Mouse (Mus musculus) forebrain, embryonic 12.5 days (tissue): ENCODE results near the gene Nmd3. TPM values are rescaled to one million over a fixed set of nuclear protein-coding genes. Genes with fewer than 3 reads are reported as not detected.
A peak's percentile ranks its signal among the peaks of the same experiment; 100 is the strongest.

Experiments used
- ATAC-seq: fragments of 200-750 bp; cut with Nextera tagmentation; 2 replicates; pipeline ENCODE4 v1.8.0; 2017; ENCODE audit warnings: moderate TSS enrichment; ENCODE audit not compliant: low FRiP score
- H3K27ac ChIP-seq: fragments of 300-500 bp; sonication (generic); 2 replicates; pipeline ENCODE4 v1.5.1; 2016; ENCODE audit warnings: mild to moderate bottlenecking
- H3K27me3 ChIP-seq: fragments of 300-500 bp; sonication (generic); 2 replicates; pipeline ENCODE4 v1.6.1; 2016; ENCODE audit warnings: mild to moderate bottlenecking
- H3K36me3 ChIP-seq: fragments of 300-500 bp; sonication (generic); replicated peaks from 2 replicates; pipeline ENCODE4 v1.6.1; 2016; ENCODE audit warnings: mild to moderate bottlenecking
- H3K4me1 ChIP-seq: fragments of 300-500 bp; sonication (generic); 2 replicates; pipeline ENCODE4 v1.6.1; 2016
- H3K4me2 ChIP-seq: fragments of 300-500 bp; sonication (generic); 2 replicates; pipeline ENCODE4 v1.6.1; 2016; ENCODE audit warnings: mild to moderate bottlenecking, moderate library complexity
- H3K4me3 ChIP-seq: fragments of 300-500 bp; sonication (generic); replicated peaks from 2 replicates; pipeline ENCODE4 v1.5.1; 2016; ENCODE audit warnings: mild to moderate bottlenecking
- H3K9ac ChIP-seq: fragments of 300-500 bp; sonication (generic); 2 replicates; pipeline ENCODE4 v1.6.1; 2016; ENCODE audit warnings: mild to moderate bottlenecking
- H3K9me3 ChIP-seq: fragments of 300-500 bp; sonication (generic); 2 replicates; pipeline ENCODE4 v1.6.1; 2016
- WGBS: fragments of 180-500 bp; shearing (Covaris S2); methylation state at CpG from one replicate; pipeline ENCODE4 v1.1.7; 2016; 5-methylcytosine and 5-hydroxymethylcytosine counted together
- polyA plus RNA-seq: library from polyadenylated mRNA; unstranded; fragments of >200 nt; fragmentation: Nextera tagmentation; extraction: Ambion mirVana; gene quantifications from 2 replicates; pipeline ENCODE4 v1.2.1, GENCODE M21; 2016

The Nmd3 gene
- polyA plus RNA-seq, 1 experiment from 2014 or later: 114 TPM

DNA sequence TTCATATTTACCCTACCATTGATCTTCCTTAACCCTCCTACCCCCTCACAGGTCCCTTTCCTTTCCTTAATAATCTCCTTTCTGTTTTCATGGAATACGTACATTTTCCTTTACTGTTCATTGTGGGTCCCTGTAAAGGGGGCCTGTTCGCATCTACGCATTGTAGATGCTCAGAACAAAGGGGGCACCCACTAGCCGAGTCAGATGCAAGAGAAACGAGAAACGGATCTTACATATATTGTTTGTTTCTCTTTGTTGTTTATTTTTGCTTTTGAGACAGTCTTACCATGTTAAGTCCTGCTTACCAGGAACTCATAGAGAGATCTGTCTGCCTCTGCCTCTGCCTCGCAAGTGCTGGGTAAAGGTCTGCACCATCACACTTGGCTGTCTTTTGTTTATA is 1.4 kb downstream of the Nmd3 start:
- Histone ChIP-seq H3K4me2 (peak overlapping the region; percentile 87), H3K4me3 (peak overlapping the region; percentile 95), H3K27me3 (no peaks in the 10 kb centered on the region), H3K36me3 (no peaks in the 10 kb centered on the region; the same call in 1 of the 2 replicates), H3K9me3 (no peaks in the 10 kb centered on the region), H3K4me1 (peaks cover 19% of the 10 kb centered on the region), H3K27ac (no peak overlapping the region), H3K9ac (peak overlapping the region; percentile 95)
- ATAC-seq: no peak
- 24% methylated on average over 7 of the region's 7 CpGs for WGBS

DNA sequence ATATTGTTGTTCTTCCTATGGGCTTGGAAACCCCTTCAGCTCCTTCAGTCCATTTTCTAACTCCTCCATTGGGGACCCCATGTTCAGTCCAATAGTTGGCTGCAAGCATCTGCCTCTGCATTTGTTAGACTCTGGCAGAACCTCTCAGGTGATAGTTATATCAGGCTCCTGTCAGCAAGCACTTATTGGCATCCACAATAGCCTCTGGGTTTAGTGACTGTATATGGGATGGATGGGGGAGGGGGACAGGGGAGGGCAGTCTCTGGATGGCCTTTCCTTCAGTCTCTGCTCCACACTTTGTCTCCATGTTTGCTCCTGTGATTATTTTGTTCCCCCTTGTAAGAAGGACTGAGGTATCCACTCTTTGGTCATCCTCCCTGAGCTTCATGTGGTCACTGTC is 9.1 kb downstream of the Nmd3 start:
- Histone ChIP-seq H3K9me3 (no peaks in the 10 kb centered on the region), H3K27me3 (no peaks in the 10 kb centered on the region), H3K27ac (no peak overlapping the region), H3K4me1 (no peaks in the 10 kb centered on the region), H3K4me2 (no peak overlapping the region), H3K36me3 (peaks cover 40% of the 10 kb centered on the region), H3K9ac (no peak overlapping the region), H3K4me3 (no peak overlapping the region)
- no peak for ATAC-seq

DNA sequence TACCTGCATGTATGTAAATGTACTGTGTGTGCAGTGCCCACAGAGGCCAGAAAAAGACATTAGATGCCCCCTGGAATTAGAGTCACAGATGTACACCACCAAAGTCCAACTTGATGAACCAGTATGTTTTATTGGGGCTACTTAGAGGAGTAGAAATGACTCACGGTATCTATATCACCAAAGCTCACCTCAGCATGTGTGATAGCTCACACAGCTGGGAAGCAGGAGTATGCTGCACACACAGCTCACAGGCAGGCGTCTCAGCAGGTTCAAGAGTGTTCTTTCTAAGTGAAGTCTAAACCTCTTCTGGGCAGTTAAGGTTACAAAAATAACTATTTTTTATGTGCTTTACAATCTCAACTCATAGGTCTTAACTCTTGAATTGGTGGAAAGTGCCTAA is 12.2 kb downstream of the Nmd3 start:
- H3K27me3 ChIP-seq: no peaks in the 10 kb centered on the region
- H3K9ac ChIP-seq: no peak overlapping the region
- no peak for ATAC-seq
- H3K27ac ChIP-seq: no peak overlapping the region
- 89% methylated on average over 2 of the region's 2 CpGs for WGBS
- H3K4me1 ChIP-seq: no peaks in the 10 kb centered on the region
- peaks cover 55% of the 10 kb centered on the region for H3K36me3 ChIP-seq
- no peak overlapping the region for H3K4me2 ChIP-seq
- H3K9me3 ChIP-seq: no peaks in the 10 kb centered on the region
- no peak overlapping the region for H3K4me3 ChIP-seq

DNA sequence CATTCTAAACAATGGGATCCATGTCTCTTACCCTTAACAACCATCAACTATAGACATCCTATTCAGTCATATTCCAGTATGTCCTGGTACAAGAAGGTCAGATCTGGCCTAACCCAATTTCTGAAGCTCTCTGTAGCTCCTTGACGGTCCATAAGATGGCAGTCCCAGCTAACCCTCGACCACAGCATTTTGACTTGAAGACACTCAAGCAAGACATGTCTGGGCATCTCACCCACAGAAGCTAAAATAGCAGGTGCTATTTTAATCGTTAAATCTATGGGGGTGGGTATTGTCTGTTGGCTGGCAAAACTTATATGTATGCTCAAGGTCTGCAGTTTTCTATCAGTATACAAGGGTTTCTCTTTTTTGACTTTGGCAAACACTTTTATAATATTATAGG is 33.4 kb downstream of the Nmd3 start:
- WGBS: 82% methylated on average over 3 of the region's 3 CpGs
- Histone ChIP-seq H3K4me3 (no peak overlapping the region), H3K9ac (no peak overlapping the region), H3K27me3 (no peaks in the 10 kb centered on the region), H3K4me1 (no peaks in the 10 kb centered on the region), H3K36me3 (peaks cover 41% of the 10 kb centered on the region), H3K9me3 (no peaks in the 10 kb centered on the region), H3K4me2 (no peak overlapping the region), H3K27ac (no peak overlapping the region)
- ATAC-seq: no peak

DNA sequence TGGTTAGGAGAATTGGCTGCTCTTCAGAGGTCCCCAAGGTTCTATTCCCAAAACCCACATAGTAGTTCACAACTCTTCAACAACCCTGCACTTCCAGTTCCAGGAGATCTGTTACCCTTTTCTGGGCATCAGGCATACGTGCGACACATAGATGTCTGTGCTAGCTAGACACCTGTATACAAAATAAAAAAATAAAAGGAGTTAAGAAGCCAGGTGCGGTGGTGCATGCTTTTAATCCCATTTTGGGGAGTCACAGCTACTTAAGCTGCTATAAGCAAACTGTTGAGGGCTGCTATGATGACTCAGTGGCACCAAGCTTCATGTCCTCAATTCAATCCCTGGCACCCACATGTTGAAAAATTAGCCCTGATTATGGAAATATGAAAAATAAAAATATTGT is 34.2 kb downstream of the Nmd3 start:
- no peaks in the 10 kb centered on the region for H3K9me3 ChIP-seq
- 87% methylated on average over 3 of the region's 3 CpGs for WGBS
- H3K4me1 ChIP-seq: no peaks in the 10 kb centered on the region
- no peaks in the 10 kb centered on the region for H3K27me3 ChIP-seq
- peaks cover 35% of the 10 kb centered on the region for H3K36me3 ChIP-seq
- H3K4me2 ChIP-seq: no peak overlapping the region
- no peak overlapping the region for H3K27ac ChIP-seq
- H3K9ac ChIP-seq: no peak overlapping the region
- no peak for ATAC-seq
- H3K4me3 ChIP-seq: no peak overlapping the region

DNA sequence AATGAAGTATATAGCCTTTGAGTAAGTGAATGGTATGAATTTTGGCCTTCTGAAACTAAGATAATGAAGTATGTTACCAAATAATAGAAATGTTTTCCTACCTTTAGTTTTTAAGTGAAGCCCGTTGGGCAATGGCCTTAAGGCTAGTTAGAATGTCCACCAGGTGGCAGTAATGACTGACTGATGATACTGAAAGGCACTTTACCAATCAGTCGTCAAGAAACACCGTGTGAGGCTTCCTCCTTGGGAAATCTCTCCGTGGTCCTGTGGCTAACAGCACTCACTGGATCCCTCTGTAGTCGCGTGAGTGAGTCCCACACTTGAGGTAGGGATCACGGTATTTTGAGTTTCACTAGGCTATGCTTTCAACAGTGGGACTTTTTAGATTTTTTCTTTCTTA is 34.7 kb downstream of the Nmd3 start:
- WGBS: 29% methylated on average over 7 of the region's 7 CpGs
- H3K4me2 ChIP-seq: no peak overlapping the region
- no peaks in the 10 kb centered on the region for H3K27me3 ChIP-seq
- peaks cover 31% of the 10 kb centered on the region for H3K36me3 ChIP-seq
- H3K4me1 ChIP-seq: no peaks in the 10 kb centered on the region
- H3K4me3 ChIP-seq: no peak overlapping the region
- H3K27ac ChIP-seq: no peak overlapping the region
- no peaks in the 10 kb centered on the region for H3K9me3 ChIP-seq
- no peak overlapping the region for H3K9ac ChIP-seq
- peak; percentile 64; the same call in 1 of the 2 replicates for ATAC-seq

DNA sequence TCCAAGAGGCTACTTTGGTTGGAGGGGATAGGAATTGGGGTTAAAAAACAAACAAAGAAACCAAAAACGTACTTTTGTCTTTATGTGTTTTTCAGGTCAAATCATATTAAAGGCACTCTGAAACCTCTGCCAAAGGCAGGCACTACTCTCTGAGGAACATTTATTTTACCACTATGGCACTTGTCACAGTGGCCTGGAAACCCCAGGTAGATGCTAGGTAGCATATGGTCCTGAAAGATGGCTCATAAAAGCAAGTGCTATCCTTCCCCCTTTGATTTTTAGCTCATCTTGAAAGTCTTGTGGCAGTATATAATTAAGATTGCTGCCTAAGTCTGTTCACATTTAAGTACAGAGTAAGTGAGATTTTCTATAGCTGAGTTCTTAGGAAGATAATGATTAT is 35.7 kb downstream of the Nmd3 start:
- 97% methylated on average over 1 of the region's 1 CpGs for WGBS
- no peak overlapping the region for H3K4me2 ChIP-seq
- no peak overlapping the region for H3K27ac ChIP-seq
- peaks cover 31% of the 10 kb centered on the region for H3K36me3 ChIP-seq
- H3K9ac ChIP-seq: no peak overlapping the region
- ATAC-seq: no peak
- no peaks in the 10 kb centered on the region for H3K4me1 ChIP-seq
- H3K27me3 ChIP-seq: no peaks in the 10 kb centered on the region
- no peak overlapping the region for H3K4me3 ChIP-seq
- H3K9me3 ChIP-seq: no peaks in the 10 kb centered on the region

DNA sequence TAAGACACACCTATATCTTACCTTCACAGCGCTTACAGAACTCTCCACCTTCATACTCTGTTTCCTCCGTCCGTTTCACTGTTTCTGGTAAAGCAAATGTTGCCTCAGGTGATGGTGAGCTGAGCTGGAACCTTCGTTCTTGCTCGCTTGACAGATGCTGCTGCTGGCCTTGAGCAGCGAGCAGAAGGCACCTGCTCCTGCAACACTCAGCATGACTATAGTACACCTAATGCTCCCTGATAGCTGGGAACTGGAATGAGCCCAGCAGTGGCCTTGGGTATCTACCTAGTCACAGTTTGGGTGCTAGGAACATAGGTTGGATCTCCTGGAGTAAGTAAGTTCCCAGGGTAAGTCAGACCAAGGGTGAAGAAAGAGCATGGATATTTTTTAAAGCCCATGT is 38.3 kb downstream of the Nmd3 start:
- Histone ChIP-seq H3K4me3 (no peak overlapping the region), H3K36me3 (peaks cover 19% of the 10 kb centered on the region), H3K27ac (no peak overlapping the region), H3K27me3 (no peaks in the 10 kb centered on the region), H3K9me3 (no peaks in the 10 kb centered on the region), H3K4me2 (no peak overlapping the region), H3K4me1 (no peaks in the 10 kb centered on the region), H3K9ac (no peak overlapping the region)
- no peak for ATAC-seq
- WGBS: 93% methylated on average over 6 of the region's 6 CpGs

DNA sequence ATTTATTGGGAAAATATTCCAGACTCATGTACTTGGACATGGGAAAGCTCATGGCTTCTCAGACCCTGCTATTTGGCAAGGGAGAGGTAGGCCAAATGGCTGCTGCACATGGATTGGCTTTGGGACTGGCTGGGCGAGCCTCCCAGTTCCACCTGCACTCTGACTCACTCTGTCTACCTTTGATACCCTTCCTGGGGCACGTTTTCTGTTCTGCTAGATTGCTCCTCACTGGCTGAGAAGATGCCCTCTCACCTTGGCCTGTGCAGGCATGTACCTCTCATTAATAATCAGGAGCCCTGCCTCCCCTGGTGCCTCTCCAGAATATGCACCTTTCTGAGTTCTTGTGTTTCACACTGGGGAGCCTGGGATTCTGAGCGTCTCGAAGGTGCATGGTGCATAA is 39.4 kb downstream of the Nmd3 start:
- H3K9ac ChIP-seq: no peak overlapping the region

DNA sequence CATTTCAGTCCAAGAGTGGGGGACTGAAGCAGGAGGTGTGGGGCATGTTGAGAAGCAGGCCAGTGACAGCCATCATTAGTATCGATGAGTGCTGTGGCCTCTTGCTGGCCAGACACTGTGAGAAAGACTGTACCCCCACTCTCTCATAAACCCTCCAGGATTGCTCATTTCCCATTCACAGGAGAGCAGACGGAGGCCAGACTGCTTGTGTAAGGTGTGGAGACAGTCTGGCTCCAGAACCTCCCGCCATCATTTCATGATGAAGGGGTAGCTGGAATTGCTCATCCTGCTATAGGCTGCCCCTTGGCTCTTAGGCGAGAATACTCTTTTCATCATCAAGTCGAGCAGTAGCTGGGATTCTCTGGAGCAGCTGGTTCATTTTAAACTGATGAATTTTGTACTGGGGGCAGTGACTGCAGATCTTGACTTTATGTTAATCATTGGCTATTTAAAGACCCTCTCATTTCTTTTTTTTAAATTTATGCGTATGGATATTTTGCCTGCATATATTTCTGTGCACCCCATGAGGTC is 41.1 kb downstream of the Nmd3 start:
- peaks cover 25% of the 10 kb centered on the region; the same call in 1 of the 2 replicates for H3K36me3 ChIP-seq
- H3K9ac ChIP-seq: no peak overlapping the region
- no peak overlapping the region for H3K4me3 ChIP-seq
- H3K9me3 ChIP-seq: no peaks in the 10 kb centered on the region
- no peaks in the 10 kb centered on the region for H3K4me1 ChIP-seq
- ATAC-seq: no peak
- WGBS: 87% methylated on average over 6 of the region's 6 CpGs
- no peak overlapping the region for H3K4me2 ChIP-seq
- no peaks in the 10 kb centered on the region for H3K27me3 ChIP-seq
- H3K27ac ChIP-seq: no peak overlapping the region

More for the DNA sequence above, 39.4 kb downstream of the Nmd3 start:
- WGBS: 85% methylated on average over 4 of the region's 4 CpGs
- peaks cover 25% of the 10 kb centered on the region for H3K36me3 ChIP-seq
- H3K27me3 ChIP-seq: no peaks in the 10 kb centered on the region
- no peak for ATAC-seq
- no peaks in the 10 kb centered on the region for H3K9me3 ChIP-seq
- no peaks in the 10 kb centered on the region for H3K4me1 ChIP-seq
- H3K4me3 ChIP-seq: no peak overlapping the region
- H3K27ac ChIP-seq: no peak overlapping the region
- no peak overlapping the region for H3K4me2 ChIP-seq

DNA sequence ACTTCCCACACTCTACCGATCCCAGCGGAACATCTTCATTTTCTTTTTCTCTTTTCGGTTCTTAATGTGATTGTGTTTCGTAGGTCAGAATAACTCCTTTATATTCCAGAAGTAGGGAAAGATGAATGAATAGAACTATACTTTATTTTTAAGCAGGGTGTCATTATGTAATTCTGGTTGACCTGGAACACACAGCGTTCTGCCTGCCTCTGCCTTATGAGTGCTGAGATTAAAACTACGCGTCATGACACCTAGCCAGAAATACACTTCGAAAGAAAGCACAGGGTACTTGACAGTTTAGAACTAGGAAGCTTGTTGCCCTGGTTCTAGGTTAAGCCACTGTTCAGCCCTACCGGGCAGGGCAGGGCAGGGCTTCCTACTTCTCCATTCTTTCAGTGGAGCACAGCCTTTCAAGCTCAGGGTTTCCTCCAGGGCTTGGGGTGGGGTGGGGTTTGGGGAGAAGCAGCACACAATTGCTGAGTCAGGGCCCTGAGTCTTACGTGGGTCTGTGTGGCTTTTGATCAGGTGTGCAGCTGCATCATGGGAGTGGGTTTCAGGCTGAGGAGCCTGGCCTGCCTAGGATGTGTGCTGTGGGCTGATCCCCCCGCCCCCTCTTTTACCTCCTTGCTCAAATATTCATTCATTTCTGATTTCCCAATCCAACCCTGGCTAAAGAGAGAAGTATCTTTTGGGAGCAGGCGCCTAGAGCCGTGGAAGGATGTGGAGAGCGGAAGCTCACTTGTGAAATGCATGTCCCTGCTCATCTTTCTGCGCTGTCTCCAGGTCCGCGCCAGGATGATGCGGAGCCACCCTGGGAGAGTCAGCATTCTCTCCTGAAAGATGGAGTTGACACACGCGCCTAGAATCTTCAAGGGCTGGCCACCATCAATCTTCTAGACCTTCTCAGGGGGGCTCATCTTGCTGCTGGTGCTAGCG is 42.1 kb downstream of the Nmd3 start:
- WGBS: 94% methylated on average over 21 of the region's 21 CpGs
- no peaks in the 10 kb centered on the region for H3K9me3 ChIP-seq
- H3K4me2 ChIP-seq: no peak overlapping the region
- H3K27me3 ChIP-seq: no peaks in the 10 kb centered on the region
- ATAC-seq: no peak
- H3K4me1 ChIP-seq: no peaks in the 10 kb centered on the region
- no peak overlapping the region for H3K27ac ChIP-seq
- H3K4me3 ChIP-seq: no peak overlapping the region
- peaks cover 21% of the 10 kb centered on the region; the same call in 1 of the 2 replicates for H3K36me3 ChIP-seq
- H3K9ac ChIP-seq: no peak overlapping the region

DNA sequence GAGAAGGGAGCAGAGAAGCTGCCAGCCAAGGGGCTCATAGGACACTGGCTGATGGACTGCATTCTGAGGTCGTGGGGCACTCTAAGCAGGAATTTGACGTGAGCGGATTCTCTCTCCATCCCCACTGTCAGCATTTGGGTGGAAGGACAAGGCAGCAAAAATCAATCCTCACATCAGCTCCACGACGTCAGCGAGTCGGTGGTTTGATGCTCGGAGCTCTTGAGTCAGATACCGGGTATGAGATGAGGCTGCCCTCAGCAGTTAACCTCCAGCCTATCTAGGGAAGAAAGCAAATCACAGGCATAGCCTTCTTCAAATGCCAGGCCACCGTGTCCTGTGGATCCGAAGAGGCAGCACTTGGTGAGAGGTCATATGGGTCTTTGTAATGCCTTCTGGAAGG is 43.4 kb downstream of the Nmd3 start:
- no peak overlapping the region for H3K9ac ChIP-seq
- no peaks in the 10 kb centered on the region for H3K4me1 ChIP-seq
- no peak overlapping the region for H3K4me2 ChIP-seq
- H3K4me3 ChIP-seq: no peak overlapping the region
- WGBS: 94% methylated on average over 11 of the region's 11 CpGs
- H3K36me3 ChIP-seq: peaks cover 15% of the 10 kb centered on the region; the same call in 1 of the 2 replicates
- no peaks in the 10 kb centered on the region for H3K27me3 ChIP-seq
- no peak overlapping the region for H3K27ac ChIP-seq
- H3K9me3 ChIP-seq: no peaks in the 10 kb centered on the region
- no peak for ATAC-seq

DNA sequence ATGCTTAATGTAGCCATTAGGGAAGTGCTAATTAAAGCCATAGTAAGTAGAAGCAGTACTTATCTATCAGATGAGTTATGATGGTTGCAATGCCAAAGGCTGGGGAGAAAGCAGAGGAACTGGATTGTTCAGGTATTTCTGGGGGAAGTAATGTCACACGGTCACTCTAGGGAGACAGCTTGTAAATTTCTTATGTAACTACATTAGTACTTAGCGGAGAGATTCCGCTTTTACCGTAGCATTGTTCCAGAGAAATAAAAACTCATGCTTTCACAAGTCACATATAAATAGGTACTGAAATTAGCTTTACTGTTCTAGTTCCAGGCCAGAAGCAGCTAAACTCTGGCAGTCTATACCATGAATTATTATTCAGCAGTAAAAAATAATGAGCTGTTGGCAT is 47.4 kb downstream of the Nmd3 start:
- H3K4me2 ChIP-seq: no peak overlapping the region
- no peak overlapping the region for H3K27ac ChIP-seq
- H3K36me3 ChIP-seq: peaks cover 14% of the 10 kb centered on the region; the same call in 1 of the 2 replicates
- no peaks in the 10 kb centered on the region for H3K4me1 ChIP-seq
- ATAC-seq: no peak
- WGBS: 96% methylated on average over 4 of the region's 4 CpGs
- H3K9ac ChIP-seq: no peak overlapping the region
- no peaks in the 10 kb centered on the region for H3K27me3 ChIP-seq
- H3K4me3 ChIP-seq: no peak overlapping the region
- no peaks in the 10 kb centered on the region for H3K9me3 ChIP-seq
